Mouse (Mus musculus): ENCODE results near the gene Pik3cb. TPM values are rescaled to one million over a fixed set of nuclear protein-coding genes. Genes with fewer than 3 reads are reported as not detected.

The Pik3cb gene
- polyA plus RNA-seq, 1 experiment from 2014 or later = 1.5 TPM

- H3K9ac ChIP-seq (ENCODE audit: low read length) = no peak overlapping the region
- no peak overlapping the region for H3K4me2 ChIP-seq (ENCODE audit: low read length)
- no peaks in the 10 kb centered on the region for H3K36me3 ChIP-seq (ENCODE audit: control insufficient read depth, insufficient read depth, low read length)
- no peak overlapping the region for H3K27ac ChIP-seq (replicated peaks in 1 of 2; ENCODE audit: control insufficient read depth in 1 of 2, insufficient read depth in 1 of 2, low read depth in 2 of 2, low read length in 2 of 2)
- no peak for ATAC-seq (ENCODE audit: insufficient number of reproducible peaks, insufficient read depth, low FRiP score, low read depth)
- H3K4me1 ChIP-seq (ENCODE audit: control insufficient read depth in 2 of 2, insufficient read depth in 2 of 2, low read length in 2 of 2) = no peaks in the 10 kb centered on the region
- H3K9me3 ChIP-seq (ENCODE audit: control insufficient read depth, low read length) = no peaks in the 10 kb centered on the region
- H3K27me3 ChIP-seq (ENCODE audit: control insufficient read depth, insufficient read depth, low read length) = peaks cover 4% of the 10 kb centered on the region; the same call in 1 of the 2 replicates
- no peak overlapping the region for H3K4me3 ChIP-seq (ENCODE audit: control insufficient read depth in 1 of 2, insufficient read depth in 1 of 2, low read depth in 1 of 2, low read length in 2 of 2)
- 71% methylated on average over 10 of the region's 10 CpGs for WGBS
Measured at GRCm38 (mm10) chr9:99171186-99171585, 30.8 kb upstream of the Pik3cb start.

DNA sequence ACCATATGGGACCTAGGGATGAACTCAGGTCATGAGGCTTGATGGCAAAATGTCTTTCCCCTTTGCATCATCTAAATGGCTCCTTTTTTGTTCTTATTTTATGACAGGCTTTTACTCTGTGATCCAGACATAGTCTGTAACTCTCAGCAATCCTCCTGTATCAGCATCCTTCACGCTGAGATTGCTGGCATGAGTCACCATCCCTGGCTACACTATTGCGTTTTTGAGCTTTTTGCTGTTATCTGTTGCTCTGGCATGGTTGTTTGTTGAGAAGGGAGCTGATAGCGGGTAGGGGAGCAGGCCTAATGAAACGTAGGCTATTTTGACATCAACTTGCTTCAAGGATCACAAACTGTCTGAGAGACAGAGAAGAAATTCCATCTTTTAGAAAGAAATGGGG is 28.6 kb upstream of the Pik3cb start:
- Histone ChIP-seq H3K4me1 (ENCODE audit: control insufficient read depth in 2 of 2, insufficient read depth in 2 of 2, low read length in 2 of 2) (0 out of 4 replicates have a peak, but pooled peaks cover 0 to 2% of the 10 kb centered on the region in 2 experiments), H3K27me3 (ENCODE audit: control insufficient read depth, insufficient read depth, low read length) (peaks cover 4% of the 10 kb centered on the region; the same call in 1 of the 2 replicates), H3K4me2 (ENCODE audit: low read length) (no peak overlapping the region), H3K9me3 (ENCODE audit: control insufficient read depth, low read length) (no peaks in the 10 kb centered on the region), H3K9ac (ENCODE audit: low read length) (no peak overlapping the region), H3K4me3 (ENCODE audit: control insufficient read depth in 1 of 2, insufficient read depth in 1 of 2, low read depth in 1 of 2, low read length in 2 of 2) (no peak overlapping the region), H3K27ac (replicated peaks in 1 of 2; ENCODE audit: control insufficient read depth in 1 of 2, insufficient read depth in 1 of 2, low read depth in 2 of 2, low read length in 2 of 2) (no peak overlapping the region), H3K36me3 (ENCODE audit: control insufficient read depth, insufficient read depth, low read length) (no peaks in the 10 kb centered on the region)
- 10% methylated on average over 4 of the region's 4 CpGs for WGBS
- no peak for ATAC-seq (ENCODE audit: insufficient number of reproducible peaks, insufficient read depth, low FRiP score, low read depth)

GRCm38 (mm10) chr9:99166946-99167345 is 26.5 kb upstream of the Pik3cb start:
- Histone ChIP-seq H3K36me3 (ENCODE audit: control insufficient read depth, insufficient read depth, low read length) (no peaks in the 10 kb centered on the region), H3K4me2 (ENCODE audit: low read length) (no peak overlapping the region), H3K9ac (ENCODE audit: low read length) (no peak overlapping the region), H3K27me3 (ENCODE audit: control insufficient read depth, insufficient read depth, low read length) (peaks cover 4% of the 10 kb centered on the region; the same call in 1 of the 2 replicates), H3K4me3 (ENCODE audit: control insufficient read depth in 1 of 2, insufficient read depth in 1 of 2, low read depth in 1 of 2, low read length in 2 of 2) (no peak overlapping the region), H3K4me1 (ENCODE audit: control insufficient read depth in 2 of 2, insufficient read depth in 2 of 2, low read length in 2 of 2) (peaks cover 0 to 4% of the 10 kb centered on the region in 2 experiments; a peak in 1 of 4 replicates), H3K9me3 (ENCODE audit: control insufficient read depth, low read length) (no peaks in the 10 kb centered on the region), H3K27ac (replicated peaks in 1 of 2; ENCODE audit: control insufficient read depth in 1 of 2, insufficient read depth in 1 of 2, low read depth in 2 of 2, low read length in 2 of 2) (no peak overlapping the region)
- no peak for ATAC-seq (ENCODE audit: insufficient number of reproducible peaks, insufficient read depth, low FRiP score, low read depth)
- WGBS = 70% methylated on average over 5 of the region's 5 CpGs

DNA sequence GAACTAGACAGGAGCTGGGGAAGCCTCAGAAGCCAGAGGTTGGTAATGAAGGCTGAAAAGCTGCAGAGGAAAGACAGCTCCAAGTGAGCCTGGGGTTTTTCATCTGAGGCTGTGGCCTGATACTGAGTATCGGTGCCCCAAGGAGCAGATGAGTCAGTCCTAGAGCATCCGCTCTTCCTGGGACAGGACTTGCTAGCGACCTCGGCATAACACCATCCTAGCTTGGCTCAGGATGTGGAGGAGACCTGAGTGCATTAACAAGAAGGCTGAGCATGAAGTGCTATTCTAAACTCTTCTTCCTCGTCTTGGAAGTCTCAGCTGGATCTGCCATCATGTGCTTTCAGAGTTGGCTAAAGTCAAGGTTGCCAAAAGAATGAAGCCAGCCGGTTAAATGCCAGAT is 25.5 kb upstream of the Pik3cb start:
- Histone ChIP-seq H3K4me3 (ENCODE audit: control insufficient read depth in 1 of 2, insufficient read depth in 1 of 2, low read depth in 1 of 2, low read length in 2 of 2) (no peak overlapping the region), H3K27ac (replicated peaks in 1 of 2; ENCODE audit: control insufficient read depth in 1 of 2, insufficient read depth in 1 of 2, low read depth in 2 of 2, low read length in 2 of 2) (no peak overlapping the region), H3K36me3 (ENCODE audit: control insufficient read depth, insufficient read depth, low read length) (no peaks in the 10 kb centered on the region), H3K4me2 (ENCODE audit: low read length) (no peak overlapping the region), H3K9me3 (ENCODE audit: control insufficient read depth, low read length) (no peaks in the 10 kb centered on the region), H3K27me3 (ENCODE audit: control insufficient read depth, insufficient read depth, low read length) (peaks cover 5% of the 10 kb centered on the region; the same call in 1 of the 2 replicates), H3K4me1 (ENCODE audit: control insufficient read depth in 2 of 2, insufficient read depth in 2 of 2, low read length in 2 of 2) (peaks cover 0 to 4% of the 10 kb centered on the region in 2 experiments; a peak in 1 of 4 replicates), H3K9ac (ENCODE audit: low read length) (no peak overlapping the region)
- WGBS = 34% methylated on average over 6 of the region's 6 CpGs
- no peak for ATAC-seq (ENCODE audit: insufficient number of reproducible peaks, insufficient read depth, low FRiP score, low read depth)

DNA sequence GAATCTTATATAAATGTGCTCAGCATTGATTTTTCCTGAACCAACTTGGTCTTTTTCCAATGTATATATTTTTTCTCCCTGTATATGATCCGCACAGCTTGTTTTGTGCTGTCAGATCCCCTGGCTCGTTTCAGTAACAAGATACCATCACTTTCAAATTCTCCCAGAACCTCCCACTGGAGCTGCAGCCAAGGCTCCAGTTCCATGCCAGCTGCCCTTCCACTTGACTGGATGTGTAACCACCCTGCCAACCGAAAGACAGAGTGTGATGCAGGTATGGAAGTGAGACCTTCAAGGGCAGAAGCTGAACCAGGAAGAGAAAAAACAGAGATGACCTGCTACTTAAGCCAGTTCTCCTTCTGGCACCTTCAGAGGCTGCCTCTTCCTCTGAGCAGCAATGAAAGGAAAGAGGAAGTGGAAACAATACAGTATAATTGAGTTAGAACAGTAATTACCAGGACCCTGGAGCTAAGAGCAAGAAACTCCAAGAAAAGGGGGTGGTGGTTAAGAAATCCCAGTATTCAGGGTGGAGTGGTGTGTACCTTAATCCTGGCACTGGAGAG is 24.3 kb upstream of the Pik3cb start:
- Histone ChIP-seq H3K4me1 (ENCODE audit: control insufficient read depth in 2 of 2, insufficient read depth in 2 of 2, low read length in 2 of 2) (peaks cover 0 to 4% of the 10 kb centered on the region in 2 experiments; a peak in 1 of 4 replicates), H3K4me2 (ENCODE audit: low read length) (no peak overlapping the region), H3K36me3 (ENCODE audit: control insufficient read depth, insufficient read depth, low read length) (no peaks in the 10 kb centered on the region), H3K4me3 (ENCODE audit: control insufficient read depth in 1 of 2, insufficient read depth in 1 of 2, low read depth in 1 of 2, low read length in 2 of 2) (no peak overlapping the region), H3K9ac (ENCODE audit: low read length) (no peak overlapping the region), H3K27ac (replicated peaks in 1 of 2; ENCODE audit: control insufficient read depth in 1 of 2, insufficient read depth in 1 of 2, low read depth in 2 of 2, low read length in 2 of 2) (no peak overlapping the region), H3K27me3 (ENCODE audit: control insufficient read depth, insufficient read depth, low read length) (peaks cover 7% of the 10 kb centered on the region; the same call in 1 of the 2 replicates), H3K9me3 (ENCODE audit: control insufficient read depth, low read length) (no peaks in the 10 kb centered on the region)
- 57% methylated on average over 3 of the region's 3 CpGs for WGBS
- ATAC-seq (ENCODE audit: insufficient number of reproducible peaks, insufficient read depth, low FRiP score, low read depth) = no peak

GRCm38 (mm10) chr9:99164148-99164503 is 23.7 kb upstream of the Pik3cb start:
- no peak overlapping the region for H3K27ac ChIP-seq (replicated peaks in 1 of 2; ENCODE audit: control insufficient read depth in 1 of 2, insufficient read depth in 1 of 2, low read depth in 2 of 2, low read length in 2 of 2)
- H3K4me1 ChIP-seq (ENCODE audit: control insufficient read depth in 2 of 2, insufficient read depth in 2 of 2, low read length in 2 of 2) = peaks cover 0 to 4% of the 10 kb centered on the region in 2 experiments; a peak in 1 of 4 replicates
- no peaks in the 10 kb centered on the region for H3K36me3 ChIP-seq (ENCODE audit: control insufficient read depth, insufficient read depth, low read length)
- ATAC-seq (ENCODE audit: insufficient number of reproducible peaks, insufficient read depth, low FRiP score, low read depth) = no peak
- H3K27me3 ChIP-seq (ENCODE audit: control insufficient read depth, insufficient read depth, low read length) = peaks cover 7% of the 10 kb centered on the region; the same call in 1 of the 2 replicates
- WGBS = 64% methylated on average over 9 of the region's 9 CpGs
- 0 out of 2 replicates have a peak overlapping the region, but pooled peaks have one; percentile 6 for H3K4me2 ChIP-seq (ENCODE audit: low read length)
- H3K9ac ChIP-seq (ENCODE audit: low read length) = no peak overlapping the region
- no peak overlapping the region for H3K4me3 ChIP-seq (ENCODE audit: control insufficient read depth in 1 of 2, insufficient read depth in 1 of 2, low read depth in 1 of 2, low read length in 2 of 2)
- no peaks in the 10 kb centered on the region for H3K9me3 ChIP-seq (ENCODE audit: control insufficient read depth, low read length)

GRCm38 (mm10) chr9:99163420-99164147 is 23.2 kb upstream of the Pik3cb start:
- H3K4me2 ChIP-seq (ENCODE audit: low read length) = 0 out of 2 replicates have a peak overlapping the region, but pooled peaks have one; percentile 6
- H3K4me1 ChIP-seq (ENCODE audit: control insufficient read depth in 2 of 2, insufficient read depth in 2 of 2, low read length in 2 of 2) = peaks cover 1 to 6% of the 10 kb centered on the region in 2 experiments; a peak in 3 of 4 replicates
- H3K27ac ChIP-seq (replicated peaks in 1 of 2; ENCODE audit: control insufficient read depth in 1 of 2, insufficient read depth in 1 of 2, low read depth in 2 of 2, low read length in 2 of 2) = no peak overlapping the region
- no peak overlapping the region for H3K4me3 ChIP-seq (ENCODE audit: control insufficient read depth in 1 of 2, insufficient read depth in 1 of 2, low read depth in 1 of 2, low read length in 2 of 2)
- 34% methylated on average over 15 of the region's 15 CpGs for WGBS
- H3K9ac ChIP-seq (ENCODE audit: low read length) = no peak overlapping the region
- no peaks in the 10 kb centered on the region for H3K9me3 ChIP-seq (ENCODE audit: control insufficient read depth, low read length)
- H3K36me3 ChIP-seq (ENCODE audit: control insufficient read depth, insufficient read depth, low read length) = no peaks in the 10 kb centered on the region
- no peak for ATAC-seq (ENCODE audit: insufficient number of reproducible peaks, insufficient read depth, low FRiP score, low read depth)
- H3K27me3 ChIP-seq (ENCODE audit: control insufficient read depth, insufficient read depth, low read length) = peaks cover 7% of the 10 kb centered on the region; the same call in 1 of the 2 replicates
